Mouse (Mus musculus) lung, postnatal 36 days (tissue): ENCODE results near the gene Zmym6.

Source experiments
- DNase-seq: peaks from one replicate; pipeline ENCODE4 v3.0.0; 2022; ENCODE audit warnings: mixed read lengths

Gene Zmym6

DNA sequence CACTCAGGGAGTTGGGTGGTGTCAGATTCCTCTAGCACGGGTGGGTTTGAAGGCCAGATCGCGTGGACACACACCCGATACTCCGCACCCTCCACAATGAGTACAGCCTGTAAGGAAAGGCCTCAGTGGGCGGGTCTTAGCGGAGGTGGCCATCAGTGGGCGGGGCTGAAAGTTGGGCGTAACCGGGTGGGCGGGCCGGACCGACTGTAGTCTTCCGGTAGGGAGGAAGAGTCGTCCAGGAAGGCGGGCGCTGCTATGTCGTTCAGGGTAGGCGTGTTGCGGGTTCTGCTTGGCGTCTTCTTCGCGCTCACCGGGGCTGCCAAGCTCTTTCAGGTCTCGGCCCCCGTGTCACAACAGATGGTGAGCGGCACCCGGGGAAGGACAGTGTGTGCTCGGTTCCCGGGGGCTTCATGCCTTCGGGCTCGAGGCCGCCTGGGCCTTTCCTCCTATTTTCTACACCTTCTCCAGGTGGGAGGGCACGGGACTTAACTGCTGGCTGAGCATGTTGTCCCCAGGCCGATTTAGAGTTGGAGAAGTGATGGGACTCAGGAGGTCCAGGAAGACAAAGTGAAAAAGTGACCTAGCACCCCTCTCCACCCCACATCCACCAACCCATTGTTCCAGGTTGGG is 48.8 kb downstream of the Zmym6 start:
- peak; percentile 94 for DNase-seq

GRCm38 (mm10) chr4:127134687-127135086 is 57.5 kb downstream of the Zmym6 start:
- DNase-seq: no peak

DNA sequence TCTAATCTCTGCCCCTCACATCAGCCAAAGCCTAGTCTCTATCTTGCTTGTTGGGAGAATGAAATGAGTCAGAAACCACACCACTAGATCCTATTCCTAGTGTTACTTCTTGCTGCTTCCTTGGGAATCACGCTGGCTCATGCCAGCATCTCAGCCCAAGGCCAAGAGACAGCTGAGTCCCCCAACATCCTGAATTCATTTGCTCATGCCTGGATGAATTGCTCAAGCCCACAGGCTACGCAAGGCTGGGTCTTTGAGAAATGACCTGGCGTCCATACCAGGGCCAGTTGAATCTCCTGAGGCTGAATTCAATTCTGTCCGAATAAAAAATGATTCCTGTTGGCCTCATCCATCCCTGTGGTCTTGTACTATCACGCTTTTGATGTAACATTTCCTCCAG is 60.4 kb downstream of the Zmym6 start:
- DNase-seq: no peak

DNA sequence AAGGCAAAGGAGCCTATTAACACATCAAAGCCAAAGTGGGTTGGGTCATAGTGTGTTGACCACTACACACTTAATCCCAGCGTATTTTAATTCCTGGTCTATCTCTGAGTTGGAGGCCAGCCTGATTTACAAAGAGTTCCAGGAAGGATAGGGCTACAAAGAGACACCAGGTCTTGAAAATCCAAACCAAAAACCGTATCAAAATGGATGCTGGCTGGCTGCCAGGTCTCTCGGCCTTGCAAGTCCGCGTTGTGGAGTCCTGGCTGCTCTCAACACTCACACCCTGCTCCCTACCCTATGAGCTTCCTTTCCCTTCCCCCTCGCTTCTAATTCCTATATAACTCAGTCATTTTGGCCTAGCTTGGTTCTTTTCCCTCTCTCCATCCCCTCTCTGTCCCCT is 61.3 kb downstream of the Zmym6 start:
- DNase-seq: no peak

DNA sequence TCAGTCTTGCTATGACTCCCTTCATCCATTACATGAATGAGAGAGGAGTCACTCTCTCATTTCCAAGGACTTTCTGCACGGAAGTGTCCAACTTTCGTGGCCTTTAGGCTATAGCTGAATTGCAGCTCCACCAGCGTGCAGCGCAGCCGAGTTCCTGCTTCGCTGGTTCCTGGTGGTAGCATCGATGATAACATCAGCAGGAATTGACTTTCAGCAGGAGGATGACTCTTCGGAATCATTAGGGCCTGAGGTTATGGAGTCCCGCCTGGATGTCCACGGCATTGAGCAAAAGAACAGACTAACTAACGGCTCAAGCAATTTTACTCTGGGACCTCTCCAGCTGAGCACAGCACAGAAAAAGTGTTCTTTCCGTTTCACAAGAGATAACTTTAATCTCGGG is 72.8 kb downstream of the Zmym6 start:
- no peak for DNase-seq

DNA sequence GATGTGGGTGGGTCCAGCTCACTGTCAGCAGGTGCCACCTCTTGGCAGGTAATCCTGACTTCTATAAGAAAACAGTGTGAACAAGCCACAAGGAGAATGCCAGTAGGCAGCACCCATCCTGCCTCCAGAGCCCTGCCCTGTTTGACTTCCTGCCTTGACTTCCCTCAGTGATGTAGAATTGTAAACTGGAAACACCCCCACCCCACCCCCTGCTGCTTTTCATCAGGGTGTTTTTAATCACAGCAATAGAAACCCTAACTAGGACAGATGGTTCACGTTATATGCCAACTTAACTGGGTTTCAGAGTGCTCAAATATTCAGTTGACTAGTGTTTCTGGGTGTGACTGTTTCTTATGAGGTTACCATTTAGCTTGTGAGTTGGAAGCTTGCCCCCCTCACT is 76.2 kb downstream of the Zmym6 start:
- DNase-seq: no peak

- DNase-seq: no peak
Measured at GRCm38 (mm10) chr4:127155757-127156156, 78.6 kb downstream of the Zmym6 start.

DNA sequence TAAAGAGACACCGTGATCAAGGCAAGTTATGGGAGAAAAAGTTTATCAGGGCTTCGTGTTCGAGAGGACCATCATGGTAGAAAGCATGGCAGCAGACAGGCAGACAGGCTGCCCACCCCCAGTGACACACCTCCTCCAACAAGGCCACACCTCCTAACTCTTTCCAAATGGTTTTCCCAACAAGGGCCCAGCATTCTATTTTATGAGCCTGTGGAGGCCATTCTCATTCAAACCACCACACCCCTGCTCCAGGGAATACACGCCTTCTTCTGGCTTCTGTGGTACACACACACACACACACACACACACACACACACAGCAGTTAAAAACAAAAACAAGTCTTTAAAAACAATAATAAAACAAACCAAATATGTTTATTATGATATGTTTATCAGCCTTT is 80.6 kb downstream of the Zmym6 start:
- no peak for DNase-seq

DNA sequence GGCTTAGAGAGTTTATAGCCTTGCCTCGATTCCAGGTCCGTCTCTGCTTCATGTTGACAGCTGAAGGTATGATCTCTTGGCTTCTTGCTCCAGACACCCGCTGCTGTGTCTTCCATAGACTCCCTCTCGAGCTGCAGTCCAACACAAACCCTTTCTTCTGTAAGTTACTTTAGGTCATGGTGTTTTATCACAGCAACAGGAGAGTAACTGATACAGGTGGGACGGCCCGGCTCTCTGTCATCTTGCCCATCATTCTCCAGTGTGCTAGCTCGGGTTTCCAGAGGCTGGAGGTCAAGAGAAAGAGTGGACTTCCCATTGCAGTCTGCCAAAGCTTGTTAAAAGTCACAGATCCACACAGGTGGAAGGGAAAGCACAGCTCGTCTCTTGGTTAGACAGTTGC is 86.7 kb downstream of the Zmym6 start:
- DNase-seq: no peak

DNA sequence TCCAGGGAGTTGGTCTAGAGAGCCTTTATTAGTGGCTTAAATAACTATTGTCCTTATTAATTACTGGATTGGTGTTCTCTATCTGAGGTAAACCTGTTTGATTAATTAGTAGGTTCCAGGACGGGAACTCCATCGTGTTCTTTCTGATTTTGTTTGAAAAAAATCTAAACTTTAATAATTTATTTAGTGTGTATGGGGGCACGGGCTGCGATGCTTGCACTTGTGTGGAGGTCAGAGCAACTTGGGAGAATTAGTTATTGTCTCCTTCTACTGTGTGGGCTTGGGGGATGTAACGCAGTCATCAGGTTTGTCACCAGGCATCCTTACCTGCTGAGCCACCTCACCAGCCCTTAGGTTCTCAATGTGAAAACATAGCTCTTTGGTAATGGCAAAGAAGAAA is 89.9 kb downstream of the Zmym6 start:
- no peak for DNase-seq

DNA sequence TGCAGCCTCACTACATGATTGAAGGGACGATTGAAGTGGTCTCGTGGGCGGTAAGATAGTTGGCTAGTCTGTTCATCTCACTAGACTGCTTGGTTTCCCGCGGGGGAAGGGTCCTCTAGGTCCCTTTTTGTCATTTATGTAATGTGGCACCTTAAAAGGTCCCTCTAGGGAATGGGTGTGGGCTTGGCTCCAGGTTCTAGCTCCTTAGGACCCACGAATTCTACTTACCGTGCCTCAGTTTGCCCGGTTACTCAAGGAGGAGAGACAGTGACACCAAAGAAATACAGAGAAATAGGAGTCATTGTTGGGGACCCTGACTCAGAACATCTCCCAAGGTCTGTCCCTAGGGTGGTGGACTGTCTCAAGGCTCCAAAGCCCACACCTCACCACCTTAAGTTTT is 90.5 kb downstream of the Zmym6 start:
- no peak for DNase-seq

- DNase-seq: peak; percentile 13
Measured at GRCm38 (mm10) chr4:127168211-127168913, 91.2 kb downstream of the Zmym6 start.

- DNase-seq: peak; percentile 6
Measured at GRCm38 (mm10) chr4:127168914-127169345, 91.7 kb downstream of the Zmym6 start, which contains the start of gene Dlgap3. TSS of gene Dlgap3 (plus strand) at chr4:127169204.

- no peak for DNase-seq
Measured at GRCm38 (mm10) chr4:127169346-127170221, 92.4 kb downstream of the Zmym6 start.

DNA sequence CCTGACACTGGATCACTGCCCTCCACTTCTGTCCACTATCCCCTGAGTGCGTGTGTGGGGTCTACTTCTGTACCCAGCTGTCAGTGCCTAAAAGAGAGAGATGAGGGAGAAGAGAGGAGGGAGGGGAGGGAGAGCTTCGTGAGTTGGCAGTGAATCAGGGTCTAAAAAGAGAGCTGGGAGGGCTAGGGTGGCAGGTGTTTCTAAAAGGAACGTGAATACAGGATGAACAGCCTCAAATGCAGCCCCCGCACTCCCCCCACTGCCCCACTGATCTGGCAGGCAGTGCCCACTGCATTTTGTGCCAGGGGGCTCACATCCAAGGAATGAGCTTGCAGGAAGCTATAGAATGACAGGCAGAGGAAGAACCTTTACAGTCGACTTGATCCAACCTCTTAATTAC is 93.7 kb downstream of the Zmym6 start:
- DNase-seq: no peak

DNA sequence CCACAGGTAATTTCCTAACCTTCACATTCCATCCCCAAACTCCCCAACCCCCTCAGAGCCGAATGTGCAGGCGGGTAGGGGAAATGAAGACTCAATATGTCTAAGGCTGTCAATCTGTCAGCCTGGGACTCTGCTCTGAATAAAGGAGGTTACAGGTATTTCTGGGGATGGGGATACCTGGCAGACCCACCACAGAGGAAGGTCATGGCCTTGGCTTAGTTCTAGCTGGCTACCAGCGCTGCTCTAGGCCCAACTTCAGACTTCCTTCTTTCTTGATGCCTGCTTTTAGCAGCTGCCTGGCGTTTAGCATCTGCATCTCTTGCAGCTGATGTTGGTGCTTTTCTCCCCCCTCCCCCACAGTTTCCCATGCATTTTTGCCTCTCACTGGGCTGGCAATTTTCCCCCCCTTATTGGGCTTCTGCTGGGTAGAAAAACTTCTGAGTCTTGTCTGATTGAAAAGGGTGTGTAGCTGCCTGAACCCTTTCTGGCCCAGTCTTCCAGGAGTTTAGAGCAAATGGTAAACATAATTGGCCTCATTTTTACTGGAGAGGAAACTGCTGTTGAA is 94.2 kb downstream of the Zmym6 start:
- no peak for DNase-seq

DNA sequence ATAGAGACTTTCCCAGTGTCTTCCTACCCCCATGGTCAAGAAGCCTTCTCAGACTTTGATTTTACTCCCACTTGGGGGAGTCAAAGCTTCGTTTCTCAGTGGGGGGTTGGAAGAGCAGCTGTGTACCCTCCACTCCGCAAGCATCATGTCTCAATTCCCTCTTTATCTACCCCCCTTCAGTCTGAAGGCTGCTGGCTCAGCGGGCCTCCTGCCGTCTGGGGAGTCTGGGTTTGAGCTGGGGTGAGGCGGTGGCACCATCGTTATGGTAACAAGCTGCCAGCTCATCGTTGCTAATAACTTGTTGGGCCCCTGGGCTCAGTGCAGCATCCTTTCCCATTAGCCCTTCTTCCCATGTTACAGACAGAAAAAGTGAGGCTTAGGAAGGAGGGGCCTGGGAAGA is 94.9 kb downstream of the Zmym6 start:
- no peak for DNase-seq

GRCm38 (mm10) chr4:127172614-127173013 is 95.4 kb downstream of the Zmym6 start:
- no peak for DNase-seq

- peak; percentile 65 for DNase-seq
Measured at GRCm38 (mm10) chr4:127173461-127173860, 96.3 kb downstream of the Zmym6 start.
